Mouse (Mus musculus) stomach, embryonic 16.5 days (tissue): ENCODE measurements around the gene Trim39. TPM values are rescaled to one million over a fixed set of nuclear protein-coding genes. Genes with fewer than 3 reads are reported as not detected.

ENCODE experiments used
- ATAC-seq: fragments of 200-750 bp; cut with Nextera tagmentation; 2 replicates; pipeline ENCODE4 v1.8.0; 2017; ENCODE audit warnings: moderate number of reproducible peaks, moderate TSS enrichment; ENCODE audit not compliant: insufficient read depth, low FRiP score
- H3K27ac ChIP-seq: fragments of 300-500 bp; sonication (generic); 2 replicates; pipeline ENCODE4 v1.5.1; 2014; ENCODE audit warnings: low read length
- H3K27me3 ChIP-seq: fragments of 300-500 bp; sonication (generic); 2 replicates; pipeline ENCODE4 v1.6.1; 2014; ENCODE audit warnings: low read length, control low read depth, mixed read lengths; ENCODE audit not compliant: control insufficient read depth, insufficient read depth
- H3K36me3 ChIP-seq: fragments of 300-500 bp; sonication (generic); 2 replicates; pipeline ENCODE4 v1.6.1; 2014; ENCODE audit warnings: low read length; ENCODE audit not compliant: control insufficient read depth, insufficient read depth
- H3K4me1 ChIP-seq: fragments of 300-500 bp; sonication (generic); 2 replicates; pipeline ENCODE4 v1.6.1; 2014; ENCODE audit warnings: low read length, control low read depth, mixed read lengths; ENCODE audit not compliant: control insufficient read depth, insufficient read depth
- H3K4me2 ChIP-seq: fragments of 300-500 bp; sonication (generic); 2 replicates; pipeline ENCODE4 v1.6.1; 2014; ENCODE audit warnings: low read depth, low read length, mixed read lengths
- H3K4me3 ChIP-seq: fragments of 300-500 bp; sonication (generic); replicated peaks from 2 replicates; pipeline ENCODE4 v1.5.1; 2014; ENCODE audit warnings: mild to moderate bottlenecking, low read length
- H3K9ac ChIP-seq: fragments of 300-500 bp; sonication (generic); 2 replicates; pipeline ENCODE4 v1.6.1; 2014; ENCODE audit warnings: low read length
- H3K9me3 ChIP-seq: fragments of 300-500 bp; sonication (generic); replicated peaks from 2 replicates; pipeline ENCODE4 v1.6.1; 2016; ENCODE audit warnings: low read length, control low read depth; ENCODE audit not compliant: control insufficient read depth
- WGBS: fragments of 180-500 bp; shearing (Covaris S2); extraction: QIAGEN DNeasy Blood & Tissue Kit; methylation state at CpG from one replicate; pipeline ENCODE4 v1.1.7; 2014; 5-methylcytosine and 5-hydroxymethylcytosine counted together
- polyA plus RNA-seq: library from polyadenylated mRNA; unstranded; fragments of >200 nt; fragmentation: Nextera tagmentation; extraction: Ambion mirVana; gene quantifications from 2 replicates; pipeline ENCODE4 v1.2.1, GENCODE M21; 2015

Trim39 gene
- polyA plus RNA-seq, 1 experiment from 2014 or later = 12.8 TPM

- Histone ChIP-seq H3K4me1 (peaks cover 22% of the 10 kb centered on the region), H3K27me3 (no peaks in the 10 kb centered on the region), H3K27ac (no peak overlapping the region), H3K4me2 (no peak overlapping the region), H3K9ac (no peak overlapping the region), H3K9me3 (no peaks in the 10 kb centered on the region), H3K4me3 (no peak overlapping the region), H3K36me3 (peaks cover 4% of the 10 kb centered on the region; the same call in 1 of the 2 replicates)
- ATAC-seq = no peak
- WGBS = 86% methylated on average over 4 of the region's 4 CpGs
These were observed 2.7 kb upstream of the Trim39 start for GRCm38 (mm10) chr17:36274776-36275175.

- Histone ChIP-seq H3K4me2 (no peak overlapping the region), H3K27ac (no peak overlapping the region), H3K9me3 (no peaks in the 10 kb centered on the region), H3K27me3 (no peaks in the 10 kb centered on the region), H3K36me3 (peaks cover 4% of the 10 kb centered on the region; the same call in 1 of the 2 replicates), H3K4me1 (peaks cover 22% of the 10 kb centered on the region), H3K9ac (no peak overlapping the region), H3K4me3 (no peak overlapping the region)
- WGBS = 86% methylated on average over 4 of the region's 4 CpGs
- no peak for ATAC-seq
These were observed 1.7 kb upstream of the Trim39 start for GRCm38 (mm10) chr17:36273796-36274195.

GRCm38 (mm10) chr17:36272643-36273366, 758 bp upstream of the Trim39 start:
- ATAC-seq = no peak
- Histone ChIP-seq H3K4me3 (peak overlapping the region; percentile 99), H3K9me3 (no peaks in the 10 kb centered on the region), H3K4me1 (peaks cover 22% of the 10 kb centered on the region), H3K4me2 (peak overlapping the region; percentile 85), H3K36me3 (peaks cover 4% of the 10 kb centered on the region; the same call in 1 of the 2 replicates), H3K27ac (no peak overlapping the region), H3K27me3 (no peaks in the 10 kb centered on the region), H3K9ac (peak overlapping the region; percentile 99)
- WGBS = 78% methylated on average over 9 of the region's 9 CpGs

- ATAC-seq = peak; percentile 94
- H3K4me2 ChIP-seq = peak overlapping the region; percentile 85
These were observed 976 bp downstream of the Trim39 start for GRCm38 (mm10) chr17:36270956-36271585.

GRCm38 (mm10) chr17:36265834-36266233, 6.2 kb downstream of the Trim39 start:
- Histone ChIP-seq H3K27ac (no peak overlapping the region), H3K36me3 (peaks cover 12% of the 10 kb centered on the region), H3K9ac (no peak overlapping the region), H3K4me3 (no peak overlapping the region), H3K9me3 (no peaks in the 10 kb centered on the region), H3K4me2 (no peak overlapping the region), H3K4me1 (peaks cover 3% of the 10 kb centered on the region), H3K27me3 (no peaks in the 10 kb centered on the region)
- ATAC-seq = no peak
- WGBS = 72% methylated on average over 5 of the region's 5 CpGs

More at GRCm38 (mm10) chr17:36270956-36271585, 976 bp downstream of the Trim39 start:
- H3K9ac ChIP-seq = peak overlapping the region; percentile 99
- peaks cover 22% of the 10 kb centered on the region for H3K4me1 ChIP-seq
- H3K27me3 ChIP-seq = no peaks in the 10 kb centered on the region
- under 1% methylated on average over 71 of the region's 84 CpGs for WGBS
- peak overlapping the region; percentile 99 for H3K4me3 ChIP-seq
- H3K27ac ChIP-seq = peak overlapping the region; percentile 93
- H3K36me3 ChIP-seq = peaks cover 7% of the 10 kb centered on the region; the same call in 1 of the 2 replicates
- H3K9me3 ChIP-seq = no peaks in the 10 kb centered on the region

- no peak for ATAC-seq
- no peaks in the 10 kb centered on the region for H3K4me1 ChIP-seq
- H3K27ac ChIP-seq = no peak overlapping the region
- peaks cover 20% of the 10 kb centered on the region for H3K36me3 ChIP-seq
- H3K4me3 ChIP-seq = no peak overlapping the region
- no peaks in the 10 kb centered on the region for H3K9me3 ChIP-seq
- WGBS = 82% methylated on average over 3 of the region's 3 CpGs
- no peak overlapping the region for H3K4me2 ChIP-seq
- H3K27me3 ChIP-seq = no peaks in the 10 kb centered on the region
- no peak overlapping the region for H3K9ac ChIP-seq
These were observed 7.6 kb downstream of the Trim39 start for GRCm38 (mm10) chr17:36264273-36264925.

- H3K36me3 ChIP-seq = peaks cover 17% of the 10 kb centered on the region
- WGBS = 82% methylated on average over 9 of the region's 9 CpGs
- no peak overlapping the region for H3K9ac ChIP-seq
- no peak for ATAC-seq
- H3K27me3 ChIP-seq = no peaks in the 10 kb centered on the region
- H3K4me2 ChIP-seq = no peak overlapping the region
- H3K4me3 ChIP-seq = no peak overlapping the region
- no peak overlapping the region for H3K27ac ChIP-seq
- no peaks in the 10 kb centered on the region for H3K4me1 ChIP-seq
- H3K9me3 ChIP-seq = no peaks in the 10 kb centered on the region
These were observed 10.4 kb downstream of the Trim39 start for GRCm38 (mm10) chr17:36261511-36262166.

GRCm38 (mm10) chr17:36257969-36258368, 14.1 kb downstream of the Trim39 start, which contains the start of gene Rpp21:
Rpp21 (minus strand) TSS chr17:36258069.
- peak within 1 kb of the TSS; percentile 69 for H3K4me3 ChIP-seq
- peak within 1 kb of the TSS; percentile 52 for H3K4me2 ChIP-seq
- H3K4me1 ChIP-seq = no peaks in the 10 kb centered on the region
- no peaks in the 10 kb centered on the region for H3K9me3 ChIP-seq
- no peak for ATAC-seq
- no peaks in the 10 kb centered on the region for H3K27me3 ChIP-seq
- peak within 1 kb of the TSS; percentile 83 for H3K9ac ChIP-seq
- peak within 1 kb of the TSS; percentile 75 for H3K27ac ChIP-seq
- WGBS = 41% methylated on average over 6 of the region's 6 CpGs
- H3K36me3 ChIP-seq = peaks cover 14% of the 10 kb centered on the region; the same call in 1 of the 2 replicates
